Mouse (Mus musculus): ENCODE measurements around the gene Olfr1098.

Gene Olfr1098

GRCm38 (mm10) chr2:86924445-86924844, at the start of gene Olfr1098:
Gene Olfr1098 (minus strand): TSS chr2:86924545.
- no peak for DNase-seq

GRCm38 (mm10) chr2:86960593-86960992, 36.2 kb upstream of the Olfr1098 start, which contains the start of gene Olfr1099:
Gene Olfr1099 (minus strand): TSS chr2:86960693.
- no peak for DNase-seq

- DNase-seq: no peak
Observed at GRCm38 (mm10) chr2:86926557-86926956, 2.2 kb upstream of the Olfr1098 start.

- DNase-seq: no peak
Observed at GRCm38 (mm10) chr2:86905647-86906046, 18.7 kb downstream of the Olfr1098 start.

- no peak for DNase-seq
Observed at GRCm38 (mm10) chr2:86892116-86892515, 32.2 kb downstream of the Olfr1098 start, which contains the start of gene Olfr1097. Gene Olfr1097 (minus strand): TSS chr2:86892216.

GRCm38 (mm10) chr2:86874702-86875101, 49.6 kb downstream of the Olfr1098 start, which contains the start of gene Gm13723:
Gene Gm13723 (minus strand): TSS chr2:86874802.
- DNase-seq: no peak
